Mouse (Mus musculus) embryo, embryonic 9.5 days (tissue): ENCODE measurements around the gene Gm17324.
"Not testable (repeated sequence)": the region's sequence is repeated elsewhere in the genome, so short reads cannot be mapped to it uniquely, and the experiment has no call there.

ENCODE experiments used
- DNase-seq: peaks from one replicate; pipeline ENCODE4 v3.0.0-alpha.2; 2017; ENCODE audit errors: extremely low spot score

The Gm17324 gene

GRCm38 (mm10) chr9:78447973-78448873 is at the start of gene Gm17324, which contains the start of gene Mto1:
Gene Gm17324, minus strand, starts transcription at chr9:78448786.
Gene Mto1, plus strand, starts transcription at chr9:78448208.
- peak; percentile 92 for DNase-seq

- no peak for DNase-seq
Measured at GRCm38 (mm10) chr9:78493171-78493570, 44.6 kb upstream of the Gm17324 start.

GRCm38 (mm10) chr9:78492254-78492653 is 43.7 kb upstream of the Gm17324 start:
- no peak for DNase-seq

GRCm38 (mm10) chr9:78491169-78491568 is 42.6 kb upstream of the Gm17324 start:
- no peak for DNase-seq

GRCm38 (mm10) chr9:78488890-78489420 is 40.4 kb upstream of the Gm17324 start, which contains the start of gene Eef1a1:
Gene Eef1a1, minus strand, starts transcription at chr9:78489151.
- DNase-seq: peak; percentile 66

- not testable (repeated sequence) for DNase-seq
Measured at GRCm38 (mm10) chr9:78488021-78488420, 39.4 kb upstream of the Gm17324 start.

GRCm38 (mm10) chr9:78484660-78485059 is 36.1 kb upstream of the Gm17324 start:
- no peak for DNase-seq

GRCm38 (mm10) chr9:78482386-78482785 is 33.8 kb upstream of the Gm17324 start:
- DNase-seq: no peak

GRCm38 (mm10) chr9:78481423-78482331 is 33.1 kb upstream of the Gm17324 start:
- DNase-seq: peak; percentile 98

GRCm38 (mm10) chr9:78480706-78481358 is 32.2 kb upstream of the Gm17324 start:
- DNase-seq: peak; percentile 84

GRCm38 (mm10) chr9:78480227-78480626 is 31.6 kb upstream of the Gm17324 start:
- not testable (repeated sequence) for DNase-seq

GRCm38 (mm10) chr9:78479308-78479707 is 30.7 kb upstream of the Gm17324 start:
- DNase-seq: not testable (repeated sequence)

- DNase-seq: not testable (repeated sequence)
Measured at GRCm38 (mm10) chr9:78478009-78478605, 29.5 kb upstream of the Gm17324 start.

- peak; percentile 82 for DNase-seq
Measured at GRCm38 (mm10) chr9:78477021-78477551, 28.5 kb upstream of the Gm17324 start.

- no peak for DNase-seq
Measured at GRCm38 (mm10) chr9:78476531-78477020, 28.0 kb upstream of the Gm17324 start.

- DNase-seq: peak; percentile 54
Measured at GRCm38 (mm10) chr9:78475873-78476272, 27.3 kb upstream of the Gm17324 start.

- no peak for DNase-seq
Measured at GRCm38 (mm10) chr9:78475383-78475780, 26.8 kb upstream of the Gm17324 start.

- DNase-seq: peak; percentile 25
Measured at GRCm38 (mm10) chr9:78474771-78475382, 26.3 kb upstream of the Gm17324 start.

- no peak for DNase-seq
Measured at GRCm38 (mm10) chr9:78474270-78474669, 25.7 kb upstream of the Gm17324 start.

GRCm38 (mm10) chr9:78473588-78473987 is 25.0 kb upstream of the Gm17324 start:
- no peak for DNase-seq
